Mouse (Mus musculus): Measurements from ENCODE around the gene Gne. TPM values are rescaled to one million over a fixed set of nuclear protein-coding genes. Genes with fewer than 3 reads are reported as not detected.

The Gne gene
- polyA plus RNA-seq, 1 experiment from 2014 or later, result 15.1 TPM

GRCm38 (mm10) chr4:44010176-44010575 is 73.8 kb downstream of the Gne start:
- WGBS, result 95% methylated on average over 1 of the region's 1 CpGs
- Histone ChIP-seq H3K9me3 (ENCODE audit: control insufficient read depth, low read length) (no peaks in the 10 kb centered on the region), H3K27ac (ENCODE audit: low read depth, low read length) (no peak overlapping the region), H3K27me3 (ENCODE audit: control insufficient read depth, insufficient read depth, low read length) (no peaks in the 10 kb centered on the region; the same call in 1 of the 2 replicates), H3K4me2 (no peak overlapping the region), H3K36me3 (ENCODE audit: control insufficient read depth, insufficient read depth, low read length) (no peaks in the 10 kb centered on the region), H3K9ac (ENCODE audit: low read length) (no peak overlapping the region), H3K4me1 (ENCODE audit: control insufficient read depth, insufficient read depth, low read length) (peaks cover 13% of the 10 kb centered on the region), H3K4me3 (ENCODE audit: low read depth, low read length) (no peak overlapping the region)
- no peak for DNase-seq (ENCODE audit: low spot score, missing footprints)
- ATAC-seq (ENCODE audit: low FRiP score), result no peak

- no peaks in the 10 kb centered on the region; the same call in 1 of the 2 replicates for H3K27me3 ChIP-seq (ENCODE audit: control insufficient read depth, insufficient read depth, low read length)
- 74% methylated on average over 3 of the region's 3 CpGs for WGBS
- H3K4me3 ChIP-seq (ENCODE audit: low read depth, low read length), result no peak overlapping the region
These were observed 79.2 kb downstream of the Gne start for GRCm38 (mm10) chr4:44004623-44005409.

GRCm38 (mm10) chr4:44004126-44004525 is 79.9 kb downstream of the Gne start, which contains the start of gene Clta:
Gene Clta (plus strand): TSS chr4:44004452.
- H3K27ac ChIP-seq (ENCODE audit: low read depth, low read length), result no peak within 1 kb of the TSS
- ATAC-seq (ENCODE audit: low FRiP score) (no peak), DNase-seq (ENCODE audit: low spot score, missing footprints) (no peak)
- H3K4me3 ChIP-seq (ENCODE audit: low read depth, low read length), result no peak within 1 kb of the TSS
- H3K27me3 ChIP-seq (ENCODE audit: control insufficient read depth, insufficient read depth, low read length), result no peaks in the 10 kb centered on the region; the same call in 1 of the 2 replicates
- H3K4me2 ChIP-seq, result no peak within 1 kb of the TSS
- 86% methylated on average over 5 of the region's 5 CpGs for WGBS
- no peak within 1 kb of the TSS for H3K9ac ChIP-seq (ENCODE audit: low read length)
- no peaks in the 10 kb centered on the region for H3K4me1 ChIP-seq (ENCODE audit: control insufficient read depth, insufficient read depth, low read length)
- H3K9me3 ChIP-seq (ENCODE audit: control insufficient read depth, low read length), result no peaks in the 10 kb centered on the region; the same call in 1 of the 2 replicates
- H3K36me3 ChIP-seq (ENCODE audit: control insufficient read depth, insufficient read depth, low read length), result no peaks in the 10 kb centered on the region

More at GRCm38 (mm10) chr4:44004623-44005409, 79.2 kb downstream of the Gne start:
- Histone ChIP-seq H3K4me2 (no peak overlapping the region), H3K27ac (ENCODE audit: low read depth, low read length) (no peak overlapping the region), H3K9ac (ENCODE audit: low read length) (no peak overlapping the region), H3K36me3 (ENCODE audit: control insufficient read depth, insufficient read depth, low read length) (no peaks in the 10 kb centered on the region), H3K4me1 (ENCODE audit: control insufficient read depth, insufficient read depth, low read length) (no peaks in the 10 kb centered on the region), H3K9me3 (ENCODE audit: control insufficient read depth, low read length) (no peaks in the 10 kb centered on the region)
- ATAC-seq (ENCODE audit: low FRiP score) (no peak), DNase-seq (ENCODE audit: low spot score, missing footprints) (no peak)

DNA sequence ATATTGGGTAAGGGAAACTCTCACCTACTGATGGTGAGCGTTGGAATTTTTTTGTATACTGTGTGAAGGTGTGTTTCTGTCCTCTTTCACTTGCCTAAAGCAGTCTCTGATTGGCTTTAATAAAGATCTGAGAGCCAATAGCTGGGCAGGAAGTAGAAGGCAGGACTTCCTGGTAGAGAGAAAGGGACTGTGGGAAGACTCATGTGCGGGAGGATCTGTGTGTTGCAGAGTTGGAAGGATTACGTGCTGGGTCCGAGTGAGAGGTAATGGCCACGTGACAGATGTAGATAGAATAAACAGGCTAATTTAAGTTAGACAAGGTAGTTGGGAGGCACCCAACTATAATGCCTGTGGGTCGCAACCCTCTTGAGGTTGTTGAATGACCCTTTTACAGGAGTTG is 80.4 kb downstream of the Gne start:
- no peaks in the 10 kb centered on the region for H3K4me1 ChIP-seq (ENCODE audit: control insufficient read depth, insufficient read depth, low read length)
- H3K27me3 ChIP-seq (ENCODE audit: control insufficient read depth, insufficient read depth, low read length), result no peaks in the 10 kb centered on the region; the same call in 1 of the 2 replicates
- ATAC-seq (ENCODE audit: low FRiP score), result no peak
- 81% methylated on average over 6 of the region's 6 CpGs for WGBS
- DNase-seq (ENCODE audit: low spot score, missing footprints), result no peak
- no peak overlapping the region for H3K4me3 ChIP-seq (ENCODE audit: low read depth, low read length)
- H3K9ac ChIP-seq (ENCODE audit: low read length), result no peak overlapping the region
- H3K36me3 ChIP-seq (ENCODE audit: control insufficient read depth, insufficient read depth, low read length), result no peaks in the 10 kb centered on the region
- no peak overlapping the region for H3K4me2 ChIP-seq
- no peaks in the 10 kb centered on the region; the same call in 1 of the 2 replicates for H3K9me3 ChIP-seq (ENCODE audit: control insufficient read depth, low read length)
- H3K27ac ChIP-seq (ENCODE audit: low read depth, low read length), result no peak overlapping the region

- no peak for ATAC-seq (ENCODE audit: low FRiP score)
- H3K36me3 ChIP-seq (ENCODE audit: control insufficient read depth, insufficient read depth, low read length), result no peaks in the 10 kb centered on the region
- DNase-seq (ENCODE audit: low spot score, missing footprints), result no peak
- H3K4me3 ChIP-seq (ENCODE audit: low read depth, low read length), result no peak overlapping the region
- no peak overlapping the region for H3K27ac ChIP-seq (ENCODE audit: low read depth, low read length)
- 74% methylated on average over 2 of the region's 2 CpGs for WGBS
- no peak overlapping the region for H3K9ac ChIP-seq (ENCODE audit: low read length)
- no peak overlapping the region for H3K4me2 ChIP-seq
- H3K9me3 ChIP-seq (ENCODE audit: control insufficient read depth, low read length), result no peaks in the 10 kb centered on the region; the same call in 1 of the 2 replicates
- no peaks in the 10 kb centered on the region for H3K27me3 ChIP-seq (ENCODE audit: control insufficient read depth, insufficient read depth, low read length)
- no peaks in the 10 kb centered on the region for H3K4me1 ChIP-seq (ENCODE audit: control insufficient read depth, insufficient read depth, low read length)
These were observed 89.6 kb downstream of the Gne start for GRCm38 (mm10) chr4:43994342-43994741.

DNA sequence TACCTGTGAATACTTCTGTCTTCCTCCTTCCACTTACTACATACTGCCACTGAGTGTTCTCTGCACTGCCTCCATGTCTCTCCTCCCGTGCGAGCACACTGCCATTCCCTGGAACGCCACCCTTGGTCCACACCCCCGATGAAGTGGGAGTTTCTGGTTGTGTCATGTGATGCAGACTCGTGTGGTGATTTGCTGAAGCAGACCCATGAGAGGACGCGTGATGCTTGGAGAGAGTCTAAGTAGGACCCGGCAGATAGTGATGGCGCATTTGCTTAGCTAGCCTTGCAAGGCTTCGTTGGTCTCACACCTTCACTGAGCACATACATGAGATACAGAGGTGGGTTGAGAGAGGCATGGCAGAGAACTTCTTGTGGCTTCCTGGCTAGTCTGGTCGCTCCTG is 90.9 kb downstream of the Gne start:
- H3K4me3 ChIP-seq (ENCODE audit: low read depth, low read length), result no peak overlapping the region
- no peaks in the 10 kb centered on the region for H3K4me1 ChIP-seq (ENCODE audit: control insufficient read depth, insufficient read depth, low read length)
- H3K27ac ChIP-seq (ENCODE audit: low read depth, low read length), result no peak overlapping the region
- H3K9ac ChIP-seq (ENCODE audit: low read length), result no peak overlapping the region
- WGBS, result 91% methylated on average over 11 of the region's 11 CpGs
- no peaks in the 10 kb centered on the region for H3K36me3 ChIP-seq (ENCODE audit: control insufficient read depth, insufficient read depth, low read length)
- ATAC-seq (ENCODE audit: low FRiP score), result no peak
- no peak for DNase-seq (ENCODE audit: low spot score, missing footprints)
- H3K9me3 ChIP-seq (ENCODE audit: control insufficient read depth, low read length), result no peaks in the 10 kb centered on the region
- no peak overlapping the region for H3K4me2 ChIP-seq
- H3K27me3 ChIP-seq (ENCODE audit: control insufficient read depth, insufficient read depth, low read length), result no peaks in the 10 kb centered on the region

DNA sequence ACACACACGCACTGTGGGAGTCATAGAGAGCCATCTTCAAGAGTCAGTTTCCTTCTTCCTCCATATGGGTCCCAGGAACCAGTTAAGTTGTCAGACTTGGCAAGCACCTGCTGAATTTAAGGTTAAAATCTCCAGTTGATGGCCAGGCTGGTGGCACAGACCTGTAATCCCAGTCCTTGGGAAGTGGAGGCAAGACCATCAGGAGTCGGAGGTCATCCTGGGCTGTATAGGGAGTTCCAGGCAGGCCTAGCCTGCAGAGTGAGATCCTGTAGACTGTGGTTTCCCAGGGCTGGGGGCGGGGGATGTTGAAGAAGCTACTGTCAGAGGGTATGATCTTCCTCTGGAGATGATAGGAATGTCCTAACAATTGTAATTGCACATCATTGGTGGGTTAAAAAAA is 95.0 kb downstream of the Gne start:
- ATAC-seq (ENCODE audit: low FRiP score) (no peak), DNase-seq (ENCODE audit: low spot score, missing footprints) (no peak)
- no peaks in the 10 kb centered on the region for H3K9me3 ChIP-seq (ENCODE audit: control insufficient read depth, low read length)
- no peaks in the 10 kb centered on the region for H3K4me1 ChIP-seq (ENCODE audit: control insufficient read depth, insufficient read depth, low read length)
- whole genome bisulfite sequencing, result 87% methylated on average over 3 of the region's 3 CpGs
- no peaks in the 10 kb centered on the region for H3K36me3 ChIP-seq (ENCODE audit: control insufficient read depth, insufficient read depth, low read length)
- no peaks in the 10 kb centered on the region; the same call in 1 of the 2 replicates for H3K27me3 ChIP-seq (ENCODE audit: control insufficient read depth, insufficient read depth, low read length)
- H3K4me3 ChIP-seq (ENCODE audit: low read depth, low read length), result no peak overlapping the region
- H3K4me2 ChIP-seq, result no peak overlapping the region
- no peak overlapping the region for H3K9ac ChIP-seq (ENCODE audit: low read length)
- H3K27ac ChIP-seq (ENCODE audit: low read depth, low read length), result no peak overlapping the region

DNA sequence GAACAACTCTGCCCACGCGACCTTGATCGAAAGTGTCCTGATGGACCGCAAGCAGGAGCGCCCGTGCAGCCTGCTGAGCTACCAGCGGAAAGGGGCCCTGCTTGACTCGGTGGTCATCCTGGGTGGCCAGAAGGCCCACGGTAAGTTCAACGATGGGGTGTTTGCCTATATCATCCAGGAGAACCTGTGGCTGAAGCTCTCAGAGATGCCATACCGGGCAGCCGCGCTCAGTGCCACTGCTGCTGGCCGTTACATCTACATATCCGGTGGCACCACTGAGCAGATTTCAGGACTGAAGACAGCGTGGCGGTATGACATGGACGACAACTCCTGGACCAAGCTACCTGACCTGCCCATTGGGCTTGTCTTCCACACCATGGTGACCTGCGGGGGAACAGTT is 99.7 kb downstream of the Gne start:
- no peak for DNase-seq (ENCODE audit: low spot score, missing footprints)
- no peak for ATAC-seq (ENCODE audit: low FRiP score)
- Histone ChIP-seq H3K4me3 (ENCODE audit: low read depth, low read length) (no peak overlapping the region), H3K9ac (ENCODE audit: low read length) (no peak overlapping the region), H3K4me2 (no peak overlapping the region), H3K27ac (ENCODE audit: low read depth, low read length) (no peak overlapping the region), H3K27me3 (ENCODE audit: control insufficient read depth, insufficient read depth, low read length) (peaks cover 23% of the 10 kb centered on the region), H3K36me3 (ENCODE audit: control insufficient read depth, insufficient read depth, low read length) (no peaks in the 10 kb centered on the region), H3K4me1 (ENCODE audit: control insufficient read depth, insufficient read depth, low read length) (no peaks in the 10 kb centered on the region), H3K9me3 (ENCODE audit: control insufficient read depth, low read length) (no peaks in the 10 kb centered on the region)
- WGBS, result 92% methylated on average over 19 of the region's 19 CpGs
